Mouse (Mus musculus): ENCODE results near the gene Smoc1. TPM values are rescaled to one million over a fixed set of nuclear protein-coding genes. Genes with fewer than 3 reads are reported as not detected.

Gene Smoc1
- 2.9 and 3.2 TPM in 2 replicates for polyA plus RNA-seq (2012; rRNA removed)

GRCm38 (mm10) chr12:81026277-81026994, at the start of gene Smoc1:
Smoc1 (plus strand) TSS chr12:81026808.

Other genes starting within 250 kb of the Smoc1 start
- 72.5 and 91.5 TPM in 2 replicates for gene Susd6, start 236.3 kb upstream of the Smoc1 start, polyA plus RNA-seq (2012; rRNA removed)
- gene Srsf5, start 81.3 kb upstream of the Smoc1 start, polyA plus RNA-seq (2012; rRNA removed) = 182 and 242 TPM in 2 replicates
- gene Slc10a1, start 58.1 kb upstream of the Smoc1 start, polyA plus RNA-seq (2012; rRNA removed) = 0.10 TPM in 1 of 2 replicates, not detected in the other